Mouse (Mus musculus): ENCODE data around the gene Kif2c. TPM values are rescaled to one million over a fixed set of nuclear protein-coding genes. Genes with fewer than 3 reads are reported as not detected.

Gene Kif2c
- total and polyA plus RNA-seq, 3 experiments = 33.9 to 40.3 (median 34.0) TPM

DNA sequence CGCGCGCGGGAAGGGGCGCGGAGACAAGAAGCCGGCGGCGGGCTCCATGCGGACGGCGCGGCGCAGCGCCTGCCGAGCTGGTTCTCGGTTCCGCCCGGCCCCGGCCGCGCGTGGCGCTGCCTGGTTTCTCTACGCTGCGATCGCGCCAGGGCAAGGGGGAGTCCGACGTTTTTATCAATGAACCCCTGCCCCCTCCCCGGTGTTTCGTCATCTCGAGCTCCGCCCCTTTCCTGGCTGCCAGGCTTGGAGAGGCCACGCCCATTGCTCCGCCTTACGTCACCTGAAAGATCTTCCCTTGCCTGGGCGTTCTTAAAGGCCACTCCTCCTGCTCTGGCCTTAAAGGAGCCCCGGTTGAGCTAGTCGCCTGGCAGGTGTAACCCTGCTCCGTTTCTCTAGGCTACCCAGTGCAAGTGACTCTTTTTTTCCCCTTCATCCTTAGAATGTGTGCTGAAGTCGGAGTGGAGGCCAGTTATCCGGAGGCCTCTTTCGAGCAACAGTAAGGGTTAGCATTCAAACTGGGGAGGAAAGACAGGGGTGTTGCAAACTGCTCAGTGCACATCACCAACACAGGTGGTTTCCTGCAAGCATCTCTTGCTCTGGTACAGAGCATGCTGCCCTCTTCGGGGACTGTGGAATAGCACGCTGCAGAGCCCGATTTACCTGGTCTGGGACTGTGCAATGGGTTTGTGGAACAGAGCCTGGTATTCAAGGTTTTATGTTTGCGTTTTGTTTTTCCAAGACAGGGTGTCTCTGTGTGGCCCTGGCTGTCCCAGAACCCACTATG lies 48.4 kb downstream of the Kif2c start, which contains the start of gene Plk3:
Plk3 (minus strand) TSS at position 147 of the 784 bp plus-strand sequence.
- Histone ChIP-seq H3K4me3 (replicated peaks in 1 of 3; ENCODE audit: low read depth in 2 of 3, low read length in 2 of 3, poor library complexity in 1 of 3) (peak within 1 kb of the TSS; percentile 86 to 98 (median 91)), H3K4me1 (ENCODE audit: control insufficient read depth in 1 of 2, insufficient read depth in 2 of 2) (peaks cover 21 to 62% of the 10 kb centered on the region in 2 experiments), H3K27me3 (replicated peaks) (no peaks in the 10 kb centered on the region), H3K36me3 (replicated peaks in 1 of 2; ENCODE audit: control insufficient read depth in 1 of 2, insufficient read depth in 1 of 2, low read length in 1 of 2) (peaks cover 23 to 33% of the 10 kb centered on the region in 2 experiments), H3K9me3 (replicated peaks; ENCODE audit: low read length) (no peaks in the 10 kb centered on the region), H3K27ac (ENCODE audit: insufficient read depth, low read depth) (0 out of 2 replicates have a peak within 1 kb of the TSS, but pooled peaks have one; percentile 9), H3K79me2 (replicated peaks; ENCODE audit: control insufficient read depth, extremely low read depth, insufficient read depth, poor library complexity, severe bottlenecking) (peaks cover 20% of the 10 kb centered on the region), H3K9ac (ENCODE audit: insufficient read depth, low read depth) (peak within 1 kb of the TSS; percentile 97), H3K4me2 (ENCODE audit: insufficient read depth, low read depth, poor library complexity, severe bottlenecking) (peak within 1 kb of the TSS; percentile 91)
- DNase-seq (ENCODE audit: extremely low read depth) = peak; percentile 99
- TF ChIP-seq EP300 (IDR thresholded peaks at IDR 0.05; ENCODE audit: low read length) = no peak; the same call in 1 of the 2 replicates
- TF ChIP-seq USF2 (conservative IDR thresholded peaks at IDR 0.05; ENCODE audit: low read depth, low read length) = no peak
- TF ChIP-seq POLR2A (IDR thresholded peaks at IDR 0.05; ENCODE audit: low read depth, low read length) = peak; percentile 98
- peak; percentile 36; the same call in 1 of the 2 replicates for TF ChIP-seq MYC (IDR thresholded peaks at IDR 0.05; ENCODE audit: low read depth, low read length)
- no peak for TF ChIP-seq USF1 (IDR thresholded peaks at IDR 0.05; ENCODE audit: low read depth, low read length)
- peak; percentile 96 for TF ChIP-seq NELFE (IDR thresholded peaks at IDR 0.05; ENCODE audit: low read depth, low read length)
- peak; percentile 36 for TF ChIP-seq SMC3 (IDR thresholded peaks at IDR 0.05; ENCODE audit: low read depth, low read length)
- TF ChIP-seq MAX (IDR thresholded peaks at IDR 0.05; ENCODE audit: low read length) = peak; percentile 46; the same call in 1 of the 2 replicates
- peak; percentile 29; the same call in 1 of the 2 replicates for TF ChIP-seq HCFC1 (IDR thresholded peaks at IDR 0.05; ENCODE audit: low read depth, low read length)
- peak; percentile 38; the same call in 1 of the 2 replicates for TF ChIP-seq RCOR1 (conservative IDR thresholded peaks at IDR 0.05; ENCODE audit: low read depth, low read length)
- TF ChIP-seq ZKSCAN1 (IDR thresholded peaks at IDR 0.05; ENCODE audit: borderline replicate concordance, low read depth, low read length) = no peak
- peak in 1 of 2 experiments; percentile 50; a peak in 2 of 4 replicates for TF ChIP-seq CTCF (conservative IDR thresholded peaks at IDR 0.05 in 1 of 2, IDR thresholded peaks at IDR 0.05 in 1 of 2; ENCODE audit: low read depth in 2 of 2, low read length in 2 of 2)
- peak; percentile 73; the same call in 1 of the 2 replicates for TF ChIP-seq TCF12 (IDR thresholded peaks at IDR 0.05; ENCODE audit: low read depth, low read length)
- TF ChIP-seq JUN (IDR thresholded peaks at IDR 0.05; ENCODE audit: insufficient read depth, low read depth, low read length) = no peak
- TF ChIP-seq SIN3A (IDR thresholded peaks at IDR 0.05; ENCODE audit: low read length) = no peak; the same call in 1 of the 2 replicates
- TF ChIP-seq MAFK (IDR thresholded peaks at IDR 0.05; ENCODE audit: insufficient replicate concordance, low read length) = no peak
- TF ChIP-seq JUND (conservative IDR thresholded peaks at IDR 0.05; ENCODE audit: low read depth, low read length) = no peak
- TF ChIP-seq CHD1 (IDR thresholded peaks at IDR 0.05; ENCODE audit: low read depth, low read length) = no peak
- TF ChIP-seq NRF1 (IDR thresholded peaks at IDR 0.05; ENCODE audit: low read depth, low read length) = peak; percentile 33; the same call in 1 of the 2 replicates
- no peak for TF ChIP-seq E2F4 (IDR thresholded peaks at IDR 0.05; ENCODE audit: insufficient replicate concordance, low read depth, low read length)
- TF ChIP-seq ETS1 (conservative IDR thresholded peaks at IDR 0.05; ENCODE audit: low read depth, low read length) = peak; percentile 26
- TF ChIP-seq MEF2A (IDR thresholded peaks at IDR 0.05; ENCODE audit: borderline replicate concordance, low read depth, low read length) = peak; percentile 62; the same call in 1 of the 2 replicates
- peak; percentile 96 for TF ChIP-seq ZMIZ1 (IDR thresholded peaks at IDR 0.05; ENCODE audit: low read depth, low read length)
- no peak for TF ChIP-seq ZNF384 (IDR thresholded peaks at IDR 0.05; ENCODE audit: low read depth, low read length)
- peak; percentile 73; the same call in 1 of the 2 replicates for TF ChIP-seq POLR2AphosphoS2 (IDR thresholded peaks at IDR 0.05; ENCODE audit: low read depth, low read length)
- peak; percentile 94 for TF ChIP-seq TBP (conservative IDR thresholded peaks at IDR 0.05; ENCODE audit: low read depth, low read length)
- TF ChIP-seq BHLHE40 (IDR thresholded peaks at IDR 0.05; ENCODE audit: low read depth, low read length) = no peak; the same call in 1 of the 2 replicates
- peak; percentile 40 for TF ChIP-seq RAD21 (IDR thresholded peaks at IDR 0.05; ENCODE audit: low read depth, low read length)
- no peak for TF ChIP-seq ZC3H11A (IDR thresholded peaks at IDR 0.05; ENCODE audit: low read depth, low read length)
- TF ChIP-seq PAX5 (IDR thresholded peaks at IDR 0.05; ENCODE audit: low read length) = no peak
- no peak for TF ChIP-seq KAT2A (IDR thresholded peaks at IDR 0.05; ENCODE audit: insufficient replicate concordance, low read length)
- no peak for TF ChIP-seq GABPA (IDR thresholded peaks at IDR 0.05; ENCODE audit: insufficient replicate concordance, low read depth, low read length)
- TF ChIP-seq ELF1 (IDR thresholded peaks at IDR 0.05; ENCODE audit: low read depth, low read length) = peak; percentile 48
- peak; percentile 58; the same call in 1 of the 2 replicates for TF ChIP-seq UBTF (IDR thresholded peaks at IDR 0.05; ENCODE audit: low read depth, low read length)
- TF ChIP-seq MAZ (IDR thresholded peaks at IDR 0.05; ENCODE audit: low read depth, low read length) = peak; percentile 83
- peak; percentile 75 for TF ChIP-seq CHD2 (IDR thresholded peaks at IDR 0.05; ENCODE audit: low read length)
- TF ChIP-seq MXI1 (IDR thresholded peaks at IDR 0.05; ENCODE audit: low read depth, low read length) = peak; percentile 79
- TF ChIP-seq IRF4 (IDR thresholded peaks at IDR 0.05; ENCODE audit: low read depth, low read length) = peak; percentile 64
- in situ Hi-C loops (cut with MboI; ENCODE audit: low pct_ligation_motif_present, low pct_unique_long_range_greater_than_20kb, low sequenced_read_pairs) = loop anchor here (5.0 kb wide), 1 partner anchor 132 kb away; no protein-coding TSS in a partner anchor
- dilution Hi-C loops (cut with MboI; ENCODE audit: extremely low pct_ligation_motif_present, extremely low pct_unique_long_range_greater_than_20kb, low sequenced_read_pairs) = no loop called here

All from CH12.LX (cell line).